Mouse (Mus musculus) spleen, adult 12 weeks (tissue): Measurements from ENCODE around the gene Phf12.

ENCODE experiments used
- DNase-seq: peaks from one replicate; pipeline ENCODE4 v3.0.0; 2022; ENCODE audit warnings: low spot score

Phf12 gene

DNA sequence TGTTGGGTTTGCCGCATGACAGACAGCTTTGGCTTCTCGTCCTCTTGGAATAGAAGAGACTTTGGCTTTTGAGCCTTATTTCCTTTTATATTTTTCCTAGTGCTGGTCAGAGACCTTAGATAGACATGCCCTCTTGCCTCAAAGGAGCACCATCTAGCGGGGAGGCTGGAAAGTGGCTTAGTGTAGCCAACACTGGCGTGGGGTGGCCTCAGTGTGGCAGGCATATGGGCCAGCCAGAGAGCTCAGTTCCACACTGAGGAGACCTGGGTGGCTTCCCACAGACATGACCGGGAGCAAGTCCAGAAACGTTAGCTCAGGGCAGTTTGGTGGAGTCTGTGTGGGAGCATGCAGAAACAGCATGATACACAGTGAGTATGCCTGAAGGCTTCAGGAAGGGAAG lies 11.8 kb upstream of the Phf12 start:
- no peak for DNase-seq

DNA sequence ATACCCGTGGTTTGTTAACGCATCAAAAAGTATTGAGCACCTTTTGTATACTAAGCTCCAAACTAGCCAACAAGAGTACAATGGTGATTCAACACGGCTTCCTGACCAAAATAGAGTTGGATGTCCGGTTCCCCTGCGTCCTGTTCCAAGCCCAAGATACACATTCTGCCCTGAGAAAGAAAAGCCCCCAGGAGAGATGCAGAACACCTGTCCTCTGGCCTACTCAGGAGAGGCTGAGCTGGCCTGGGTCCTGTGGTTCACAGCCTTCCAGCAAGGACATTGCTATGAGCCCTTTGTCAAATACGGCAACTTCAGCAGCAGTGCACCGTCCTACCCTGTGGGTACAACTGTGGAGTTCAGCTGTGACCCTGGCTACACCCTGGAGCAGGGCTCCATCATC lies 9.0 kb upstream of the Phf12 start:
- no peak for DNase-seq

DNA sequence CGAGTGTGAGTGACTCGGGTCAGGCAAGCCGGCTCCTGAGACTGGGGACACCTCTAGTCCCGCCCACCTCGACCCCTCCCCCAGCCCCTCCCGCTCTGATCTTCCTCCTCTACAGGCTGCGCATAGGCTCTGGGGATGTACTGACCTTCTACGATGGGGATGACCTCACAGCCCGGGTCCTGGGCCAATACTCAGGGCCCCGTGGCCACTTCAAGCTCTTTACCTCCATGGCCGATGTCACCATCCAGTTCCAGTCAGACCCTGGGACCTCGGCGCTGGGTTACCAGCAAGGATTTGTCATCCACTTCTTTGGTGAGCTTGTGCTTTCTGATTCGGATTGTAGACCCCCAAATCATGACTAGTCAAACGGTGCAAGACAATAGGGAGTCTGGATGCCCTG lies 8.2 kb upstream of the Phf12 start:
- no peak for DNase-seq

DNA sequence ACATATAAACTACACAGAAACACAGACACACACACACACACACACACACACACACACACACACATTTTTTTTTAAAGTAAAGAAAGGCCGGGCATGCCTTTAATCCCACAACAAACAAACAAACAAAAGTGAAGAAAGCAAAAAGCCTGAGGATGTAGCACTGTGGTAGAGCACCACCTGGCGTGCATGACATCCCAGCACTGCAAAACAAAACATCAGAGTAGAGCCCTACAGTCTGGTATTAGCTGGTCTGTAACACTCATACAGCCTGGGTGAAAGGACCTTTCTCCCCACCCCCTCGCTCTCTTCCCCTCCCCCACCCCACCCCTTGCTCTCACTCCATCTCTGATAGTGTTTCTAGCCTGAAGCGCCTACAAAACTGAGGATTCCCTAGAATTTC lies 6.7 kb upstream of the Phf12 start:
- DNase-seq = no peak

DNA sequence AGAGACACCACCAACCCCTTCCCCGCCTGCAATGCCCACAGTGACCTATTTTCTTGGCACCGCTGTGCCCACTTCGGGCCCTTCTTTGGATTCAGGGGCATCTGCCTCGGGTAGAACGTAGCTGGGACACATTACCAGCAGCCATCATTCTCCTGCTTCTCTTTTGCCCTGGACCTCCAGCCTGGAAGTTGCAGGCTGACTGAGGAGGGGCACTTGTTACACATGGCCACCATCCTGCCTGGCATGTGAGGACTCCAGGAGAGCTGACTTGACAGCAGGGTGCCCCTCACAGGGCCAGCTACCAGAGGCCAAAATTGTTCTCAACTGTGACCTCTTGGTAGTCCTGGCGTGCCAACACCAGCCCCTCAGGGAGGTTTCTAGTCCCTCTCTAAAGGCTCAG lies 4.4 kb upstream of the Phf12 start:
- DNase-seq = no peak

DNA sequence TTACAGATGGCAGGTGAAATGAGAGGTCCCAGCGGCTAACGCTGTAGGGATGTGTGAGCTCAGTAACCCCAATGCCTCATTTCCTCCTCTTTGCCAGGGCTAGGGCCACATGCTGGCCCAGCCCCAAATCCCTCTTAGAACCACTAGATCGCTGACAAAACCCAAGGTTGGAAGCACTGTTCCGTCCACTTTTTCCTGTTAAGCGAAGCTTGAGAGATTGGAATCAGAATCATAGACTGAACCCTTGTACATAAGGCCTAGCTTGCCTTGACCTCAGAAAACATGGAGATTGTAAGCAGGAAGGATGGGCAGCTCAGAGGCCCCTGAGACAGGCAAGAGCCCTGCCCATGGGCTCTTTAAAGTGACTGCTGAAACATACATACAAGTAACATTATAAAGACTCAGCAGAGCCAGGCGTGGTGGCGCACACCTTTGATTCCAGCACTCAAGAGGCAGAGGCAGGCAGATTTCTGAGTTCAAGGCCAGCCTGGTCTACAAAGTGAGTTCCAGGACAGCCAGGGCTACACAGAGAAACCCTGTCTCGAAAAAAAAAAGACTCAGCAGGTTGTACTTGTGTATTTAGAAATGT lies 3.2 kb upstream of the Phf12 start:
- DNase-seq = no peak

DNA sequence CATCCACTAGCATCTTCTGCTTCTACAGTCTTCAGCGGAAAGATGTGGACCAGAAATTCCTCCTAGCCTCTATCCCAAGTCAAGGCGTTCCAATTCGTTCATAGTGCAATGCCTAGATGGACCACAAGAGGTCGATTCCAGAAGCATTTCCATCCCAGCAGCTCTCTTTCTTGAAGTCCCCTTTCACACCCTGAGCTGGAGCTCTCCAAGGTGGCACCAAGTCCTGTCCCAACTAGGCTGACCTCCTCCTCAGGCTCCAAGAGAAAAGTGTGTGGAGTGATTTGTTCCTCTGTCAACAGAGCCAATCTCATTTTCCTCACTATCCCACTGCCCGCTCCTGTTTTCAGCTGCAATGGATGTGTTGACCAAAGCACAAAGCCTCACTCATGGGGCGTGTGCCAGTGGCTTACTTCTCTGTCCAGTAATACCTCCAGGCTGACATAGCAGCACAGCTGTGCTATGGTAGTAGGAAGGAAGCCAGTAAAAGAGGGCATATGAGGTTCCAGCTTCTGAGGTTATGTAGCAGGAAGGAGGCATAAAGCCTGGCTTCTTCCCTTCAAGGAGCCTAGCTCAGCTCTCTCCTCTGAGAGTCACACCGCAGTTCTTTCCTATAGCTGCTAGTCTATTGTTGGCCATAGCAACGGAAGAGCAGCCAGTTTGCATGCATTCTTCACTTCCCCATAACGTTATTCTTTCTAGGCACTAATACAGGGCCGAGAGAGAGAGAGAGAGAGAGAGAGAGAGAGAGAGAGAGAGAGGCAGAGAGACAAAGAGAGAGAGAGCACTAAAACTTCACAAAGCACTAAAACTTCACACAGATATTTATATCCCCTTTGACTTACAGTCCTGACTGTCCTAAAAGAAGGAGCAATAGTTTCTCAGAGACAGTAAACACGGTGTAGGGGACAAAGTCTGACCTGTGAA lies 2.0 kb upstream of the Phf12 start:
- DNase-seq = peak; percentile 11

DNA sequence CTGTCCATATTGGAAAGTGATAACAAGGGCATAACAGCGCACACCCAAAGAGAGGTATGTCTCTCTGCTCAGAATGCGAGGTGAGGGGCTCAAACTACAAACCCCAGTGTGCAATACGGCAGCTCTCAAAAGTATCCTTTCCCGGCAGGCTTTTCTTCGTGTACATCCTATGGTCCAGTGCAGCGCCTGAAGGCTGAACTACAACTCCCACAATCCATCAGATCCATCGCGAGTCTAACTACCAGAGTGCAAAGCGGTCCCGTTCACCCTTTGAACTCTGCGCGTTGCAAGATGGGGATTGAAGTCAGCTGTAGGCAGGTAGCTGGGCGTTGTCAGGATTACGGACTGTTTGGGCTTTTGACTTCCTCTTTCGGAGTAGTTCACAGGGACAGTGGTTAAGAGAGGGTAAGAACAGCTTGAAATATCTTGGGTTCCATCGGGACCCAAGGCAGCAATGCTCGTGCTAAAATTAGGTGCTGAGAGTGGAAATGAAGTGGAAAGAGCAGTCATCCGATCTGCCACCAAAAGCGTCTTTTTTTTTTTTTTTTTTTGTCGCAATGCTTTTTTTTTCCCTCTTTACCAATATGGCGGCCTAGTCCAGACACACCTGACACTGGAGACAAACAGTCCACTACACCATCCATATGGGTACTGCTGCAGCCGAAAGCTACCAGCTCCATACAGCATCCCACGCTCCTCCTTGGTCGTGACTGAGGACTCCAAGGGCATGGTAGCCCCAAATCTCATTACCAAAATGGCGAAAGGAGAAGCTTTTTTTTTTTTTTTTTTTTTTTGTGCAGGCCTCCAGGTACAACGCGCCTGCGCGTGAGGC lies 729 bp upstream of the Phf12 start:
- peak; percentile 85 for DNase-seq

DNA sequence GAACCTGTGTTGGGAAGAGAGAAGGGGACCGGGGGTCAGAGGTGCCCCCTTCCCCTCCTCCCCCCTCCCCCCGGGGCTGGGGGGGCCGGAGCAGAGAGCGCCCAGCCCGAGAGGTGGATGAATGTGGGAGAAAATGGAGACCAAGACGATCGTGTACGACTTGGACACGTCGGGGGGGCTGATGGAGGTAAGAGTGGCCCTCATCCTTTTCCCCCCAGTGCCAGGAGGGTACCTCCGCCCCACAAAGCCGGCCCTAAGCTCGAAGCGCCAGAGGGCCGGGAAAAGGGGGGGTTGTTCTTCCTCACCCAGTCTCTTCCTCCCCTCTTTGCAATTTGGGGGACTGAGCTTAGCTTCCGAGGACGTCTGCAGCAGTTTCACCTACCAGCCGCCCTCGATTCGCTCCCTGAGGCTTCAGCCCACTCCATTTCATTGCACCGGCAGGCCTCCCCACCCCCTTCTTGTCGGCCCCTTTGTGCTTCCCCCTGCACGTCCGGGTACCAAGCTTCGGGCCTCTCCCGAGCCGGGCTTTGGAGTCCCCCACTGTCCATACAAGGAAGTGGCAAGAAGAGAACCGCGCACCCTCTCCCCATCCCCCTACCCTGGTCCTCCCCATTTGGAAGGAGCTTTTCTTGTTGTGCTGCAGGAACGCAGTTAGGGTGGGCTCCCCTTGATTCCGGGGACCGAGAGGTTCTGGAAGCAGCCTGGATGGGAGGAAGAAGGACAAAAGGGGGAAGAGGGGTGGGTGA lies 810 bp downstream of the Phf12 start:
- DNase-seq = peak; percentile 43

DNA sequence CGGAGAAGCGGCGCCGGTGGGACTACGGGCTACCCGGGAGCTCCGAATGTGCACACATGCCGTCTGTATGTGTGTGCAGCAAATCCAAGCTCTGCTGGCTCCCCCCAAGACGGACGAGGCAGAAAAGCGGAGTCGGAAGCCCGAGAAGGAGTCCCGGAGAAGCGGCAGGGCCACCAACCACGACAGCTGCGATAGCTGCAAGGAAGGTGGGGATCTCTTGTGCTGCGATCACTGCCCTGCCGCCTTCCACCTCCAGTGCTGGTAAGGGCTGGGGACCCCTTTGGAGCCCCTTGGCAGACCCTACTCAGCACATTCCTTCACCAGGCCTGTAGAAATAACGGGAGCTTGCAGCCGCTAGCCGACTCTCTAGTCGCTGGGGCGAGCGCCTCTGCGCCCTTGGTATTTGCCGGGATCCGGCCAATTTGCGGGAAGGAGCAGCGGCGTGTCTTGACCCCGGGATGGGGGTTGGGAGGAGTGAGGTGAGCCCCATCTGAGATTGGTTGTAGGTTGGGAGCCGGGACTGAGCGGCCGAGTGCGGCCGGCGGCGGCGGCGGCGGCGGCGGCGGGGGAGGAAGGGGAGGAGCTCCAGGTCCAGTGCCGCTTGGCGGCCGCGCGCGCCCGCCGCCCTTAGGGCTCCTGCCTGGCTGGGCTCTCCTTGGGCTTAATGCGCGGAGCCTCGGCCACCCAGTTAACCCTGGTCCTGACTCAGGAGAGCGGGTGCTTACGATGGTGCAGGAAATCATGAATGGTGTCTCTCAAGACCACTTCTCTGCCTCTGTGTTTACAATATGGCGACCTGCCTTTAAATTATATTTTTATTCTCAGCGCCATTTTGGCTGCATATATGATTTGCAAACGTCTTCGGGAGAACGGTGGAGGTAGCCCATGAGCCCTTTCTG lies 1.6 kb downstream of the Phf12 start:
- DNase-seq = peak; percentile 59

DNA sequence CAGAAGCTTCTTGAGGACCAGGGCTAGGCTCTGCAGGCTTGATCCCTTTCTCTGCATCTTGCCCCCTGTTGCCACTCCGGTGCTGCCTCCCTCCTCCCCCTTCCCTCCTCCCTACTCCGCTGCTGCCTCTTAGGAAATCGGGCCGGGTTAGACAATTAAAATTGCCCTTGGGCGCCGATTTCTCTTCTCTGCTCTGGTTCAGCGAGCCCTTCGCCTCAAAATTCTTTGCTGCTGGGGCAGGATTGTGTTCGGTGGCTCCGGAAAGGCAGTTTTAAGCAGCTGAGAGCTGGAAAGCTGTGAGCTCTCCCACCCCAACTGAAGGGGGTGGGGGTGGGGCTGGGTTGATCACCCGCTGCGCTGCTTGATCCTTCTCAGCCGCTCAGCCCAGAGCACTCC lies 2.3 kb downstream of the Phf12 start:
- DNase-seq = no peak

DNA sequence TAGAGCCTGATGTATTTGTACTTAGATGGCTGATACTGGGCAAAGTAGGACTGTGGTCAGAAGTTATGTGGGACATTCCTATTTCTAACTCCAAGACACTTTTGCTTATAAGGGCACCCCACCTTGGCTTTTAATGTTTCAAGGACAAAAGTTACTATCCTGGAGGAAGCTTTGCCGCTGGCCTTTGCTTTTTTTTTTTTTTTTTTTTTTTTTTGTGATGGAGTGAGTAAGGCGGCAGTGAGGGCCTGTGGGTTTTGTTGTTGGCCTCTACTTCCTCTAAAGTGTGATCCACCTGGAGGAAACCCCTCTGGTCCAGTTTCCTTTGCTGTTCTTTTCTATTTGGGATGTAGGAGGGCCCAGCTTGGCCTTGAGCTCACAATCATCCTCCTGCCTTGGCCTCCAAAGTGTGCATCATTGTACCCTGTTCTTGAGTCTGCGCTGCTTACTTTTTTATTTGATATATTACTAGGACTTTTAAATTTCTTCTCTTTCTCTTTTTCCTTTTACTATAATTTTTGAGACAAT lies 3.0 kb downstream of the Phf12 start:
- DNase-seq = no peak

DNA sequence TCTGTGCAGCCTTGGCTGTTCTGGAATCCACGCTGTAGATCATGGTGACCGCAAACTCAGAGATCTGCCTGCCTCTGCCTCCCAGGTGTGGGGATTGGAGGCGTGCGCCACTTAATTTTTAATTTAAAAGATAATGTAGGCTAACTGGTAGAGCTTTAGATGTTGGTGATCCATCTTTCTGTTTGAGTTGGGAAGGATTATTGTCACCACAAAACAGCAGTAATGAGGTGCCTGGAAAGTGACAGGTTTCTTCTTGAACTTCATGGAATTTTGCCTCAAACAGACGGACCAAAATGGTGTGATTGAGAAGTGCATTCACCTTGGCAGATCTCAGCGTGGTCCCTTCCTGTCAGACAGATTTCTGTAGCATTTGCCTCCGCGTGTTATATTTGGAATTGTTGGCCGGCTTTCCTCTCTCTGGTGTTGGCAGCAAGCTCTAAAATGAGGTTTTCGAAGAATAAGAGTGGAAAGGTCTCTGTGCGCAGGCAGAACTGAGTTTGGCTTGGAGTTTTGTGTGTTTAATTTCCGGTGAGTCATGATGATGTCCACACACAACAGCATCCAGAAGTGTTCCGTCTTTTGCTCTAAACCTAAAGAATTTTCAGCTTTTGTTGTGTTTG lies 6.6 kb downstream of the Phf12 start:
- DNase-seq = no peak

DNA sequence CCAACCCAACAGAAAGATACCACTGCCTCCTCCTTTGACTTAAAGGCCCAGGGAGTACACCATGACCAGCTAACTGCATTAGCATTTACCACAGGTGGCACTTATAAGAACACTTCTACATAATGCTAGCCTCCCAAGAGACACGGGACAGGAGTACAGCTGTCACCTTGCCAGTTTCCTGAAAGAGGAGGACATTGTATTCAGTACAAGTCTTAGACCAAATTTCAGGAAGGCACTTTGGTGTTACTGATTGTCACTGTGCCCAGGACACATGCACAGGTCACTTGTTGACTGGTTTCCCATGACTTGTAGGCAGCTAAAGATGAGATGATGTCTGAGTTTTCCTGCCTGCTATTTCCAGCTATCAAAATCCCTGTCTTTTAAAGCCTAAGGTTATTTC lies 13.0 kb downstream of the Phf12 start:
- no peak for DNase-seq

DNA sequence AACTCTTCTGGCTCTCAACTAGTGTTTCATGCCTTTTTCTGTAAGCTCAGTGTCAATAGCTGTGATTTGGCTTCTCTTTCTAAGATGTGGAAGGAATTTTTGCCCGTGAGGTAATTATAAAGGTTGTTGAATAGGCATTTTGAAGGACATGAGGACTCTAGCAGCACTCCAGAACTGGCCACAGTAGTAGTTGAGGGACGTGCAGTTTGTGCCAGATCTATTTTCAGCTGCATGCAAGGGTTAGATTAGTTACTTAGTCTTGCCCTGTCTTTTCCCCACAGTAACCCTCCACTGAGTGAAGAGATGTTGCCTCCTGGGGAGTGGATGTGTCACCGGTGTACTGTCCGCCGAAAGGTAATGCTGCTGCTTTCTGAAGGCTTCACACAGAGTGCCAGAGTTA lies 23.9 kb downstream of the Phf12 start:
- DNase-seq = no peak

DNA sequence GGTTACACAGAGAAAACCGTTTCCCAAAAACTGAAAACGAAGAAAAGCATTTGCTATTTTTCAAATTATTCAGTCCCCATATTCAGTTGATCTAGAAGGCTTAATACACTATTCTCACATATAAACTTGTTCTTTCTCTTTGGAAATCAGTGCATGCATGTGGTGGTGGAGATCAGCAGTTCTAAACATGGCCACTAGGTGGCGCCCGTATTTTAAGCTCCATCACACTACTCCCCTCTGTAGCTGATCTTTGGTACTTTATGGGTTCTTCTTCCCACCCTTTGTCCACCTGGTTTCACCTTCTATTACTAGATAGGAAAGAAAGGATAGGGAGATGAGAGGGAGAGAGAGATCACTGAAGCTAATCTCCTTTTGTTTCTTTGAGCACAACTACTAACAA lies 37.1 kb downstream of the Phf12 start:
- DNase-seq = peak; percentile 54

DNA sequence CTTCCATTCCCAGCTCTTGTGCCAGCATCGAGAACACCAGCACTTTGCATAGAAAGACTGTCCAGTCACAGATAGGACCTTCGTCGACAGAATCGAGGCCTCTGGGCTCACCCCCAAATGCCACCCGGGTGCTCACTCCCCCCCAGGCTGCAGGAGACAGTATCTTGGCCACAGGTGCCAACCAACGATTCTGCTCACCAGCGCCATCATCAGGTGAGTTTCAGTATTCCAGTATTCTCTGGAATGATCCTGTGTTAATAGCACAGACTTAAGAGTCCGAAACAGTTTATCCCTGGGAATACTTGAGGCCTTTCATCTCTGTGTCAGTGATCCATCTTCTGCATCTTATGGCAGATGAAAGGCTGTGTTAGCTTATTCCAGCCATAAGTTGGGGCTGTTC lies 41.1 kb downstream of the Phf12 start:
- peak; percentile 25 for DNase-seq

DNA sequence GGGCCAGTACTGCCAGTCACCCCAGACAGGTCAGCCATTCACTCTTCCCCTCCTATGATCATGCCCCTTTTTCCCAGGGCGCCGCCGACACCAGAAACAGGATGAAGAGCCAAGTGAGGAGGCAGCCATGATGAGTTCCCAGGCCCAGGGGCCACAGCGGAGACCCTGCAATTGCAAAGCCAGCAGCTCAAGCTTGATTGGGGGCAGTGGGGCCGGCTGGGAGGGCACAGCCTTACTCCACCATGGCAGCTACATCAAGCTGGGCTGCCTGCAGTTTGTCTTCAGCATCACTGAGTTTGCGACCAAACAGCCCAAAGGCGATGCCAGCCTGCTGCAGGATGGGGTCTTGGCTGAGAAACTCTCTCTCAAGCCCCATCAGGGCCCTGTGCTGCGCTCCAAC lies 46.7 kb downstream of the Phf12 start:
- no peak for DNase-seq

DNA sequence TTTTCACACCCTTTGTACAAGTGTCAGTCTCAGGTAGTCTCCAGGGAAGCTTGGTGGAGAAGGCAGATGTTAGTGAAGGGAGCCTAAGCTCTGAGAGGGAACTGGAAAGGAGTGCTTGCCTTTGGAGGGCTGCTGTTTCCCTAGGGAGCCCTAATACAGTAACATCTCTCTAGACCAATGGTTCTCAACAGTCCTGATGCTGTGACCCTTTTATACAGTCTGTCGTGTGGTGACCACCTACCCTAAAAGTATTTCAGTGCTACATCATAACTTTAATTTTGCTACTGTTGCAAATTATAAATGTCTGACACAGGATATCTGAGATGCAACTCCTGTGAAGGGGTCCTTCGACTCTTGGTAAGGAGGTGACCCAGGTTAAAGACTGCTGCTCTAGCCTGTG lies 48.0 kb downstream of the Phf12 start:
- no peak for DNase-seq

DNA sequence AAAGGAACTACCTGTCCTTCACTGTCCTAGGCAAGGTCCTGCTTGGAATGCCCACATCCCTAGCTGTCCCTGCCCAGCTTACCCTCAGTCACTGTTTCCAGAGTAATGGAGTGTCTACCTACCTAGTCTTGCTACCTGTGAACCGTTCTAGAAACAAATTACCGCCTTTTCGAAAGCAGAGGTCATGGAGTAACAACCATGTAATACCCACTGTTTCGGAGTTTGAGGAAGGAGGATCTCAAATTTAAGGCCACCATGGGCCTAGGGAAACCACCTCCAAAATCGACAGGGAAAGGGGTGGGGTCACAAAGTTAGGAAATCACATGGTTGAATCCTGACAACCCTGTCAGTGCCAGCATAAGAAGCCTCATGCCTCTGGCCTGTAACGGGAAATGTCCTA lies 48.8 kb downstream of the Phf12 start:
- no peak for DNase-seq
